Mouse (Mus musculus) cerebellum, adult 11-12 months (tissue): ENCODE results near the gene Slc16a3.

Source experiments
- DNase-seq: peaks from one replicate; pipeline ENCODE4 v3.0.0; 2022

Gene Slc16a3

GRCm38 (mm10) chr11:120948861-120949851 is 876 bp downstream of the Slc16a3 start:
- no peak for DNase-seq

GRCm38 (mm10) chr11:120949863-120950262 is 1.6 kb downstream of the Slc16a3 start:
- DNase-seq, result no peak

GRCm38 (mm10) chr11:120950281-120951202 is 2.3 kb downstream of the Slc16a3 start:
- DNase-seq, result peak; percentile 90

GRCm38 (mm10) chr11:120951237-120951636 is 3.0 kb downstream of the Slc16a3 start:
- no peak for DNase-seq

GRCm38 (mm10) chr11:120951731-120952730 is 3.8 kb downstream of the Slc16a3 start:
- DNase-seq, result no peak

- DNase-seq, result no peak
These were observed 6.7 kb downstream of the Slc16a3 start for GRCm38 (mm10) chr11:120954936-120955335.

GRCm38 (mm10) chr11:120955701-120956100 is 7.4 kb downstream of the Slc16a3 start:
- no peak for DNase-seq

GRCm38 (mm10) chr11:120957052-120957451 is 8.8 kb downstream of the Slc16a3 start:
- DNase-seq, result no peak

- DNase-seq, result no peak
These were observed 9.5 kb downstream of the Slc16a3 start for GRCm38 (mm10) chr11:120957731-120958257.

- no peak for DNase-seq
These were observed 10.8 kb downstream of the Slc16a3 start for GRCm38 (mm10) chr11:120959066-120959465.

GRCm38 (mm10) chr11:120959564-120959963 is 11.3 kb downstream of the Slc16a3 start:
- no peak for DNase-seq

GRCm38 (mm10) chr11:120960248-120960647 is 12.0 kb downstream of the Slc16a3 start:
- DNase-seq, result no peak

- no peak for DNase-seq
These were observed 13.3 kb downstream of the Slc16a3 start for GRCm38 (mm10) chr11:120961594-120961993.

- no peak for DNase-seq
These were observed 13.9 kb downstream of the Slc16a3 start for GRCm38 (mm10) chr11:120962050-120962771.

- no peak for DNase-seq
These were observed 14.6 kb downstream of the Slc16a3 start for GRCm38 (mm10) chr11:120962909-120963308.

- no peak for DNase-seq
These were observed 16.2 kb downstream of the Slc16a3 start for GRCm38 (mm10) chr11:120964195-120965157.

- DNase-seq, result no peak
These were observed 17.3 kb downstream of the Slc16a3 start for GRCm38 (mm10) chr11:120965587-120965986.

GRCm38 (mm10) chr11:120969742-120970141 is 21.5 kb downstream of the Slc16a3 start:
- no peak for DNase-seq

- DNase-seq, result no peak
These were observed 23.0 kb downstream of the Slc16a3 start for GRCm38 (mm10) chr11:120971237-120971636.

GRCm38 (mm10) chr11:120973318-120973717 is 25.0 kb downstream of the Slc16a3 start:
- no peak for DNase-seq
